ENCODE assay signal across 29 mouse cellular contexts in genomic region chr11:97241321-97241720, GRCm38 (mm10). TPM values are rescaled to one million over a fixed set of nuclear protein-coding genes. Genes with fewer than 3 reads are reported as not detected.
DNase-seq lines count a peak whose midpoint lies in the region; ATAC-seq and TF ChIP-seq lines count a peak whose summit lies in the region.
"Had no signal": no experiment of that assay in that cellular context is flagged by ENCODE, and none has a peak within 500 bp of the region (broad histone marks: within the 10 kb centered on the region; RNA-seq: fewer than 3 reads in every experiment).

No protein-coding gene starts in this region.

- H3K27me3 ChIP-seq in liver, postnatal 0 days (ENCODE audit: insufficient read depth, low read length) = no peaks in the 10 kb centered on the region
- H3K27me3 ChIP-seq in liver, embryonic 12.5 days (replicated peaks) = no peaks in the 10 kb centered on the region
- H3K27me3 ChIP-seq: embryonic facial prominence, embryonic 12.5 days; hindbrain, embryonic 12.5 days; limb, embryonic 13.5 days; liver, embryonic 15.5 days; neural tube, embryonic 12.5 days had no signal

- H3K4me1 ChIP-seq in liver, postnatal 0 days (ENCODE audit: insufficient read depth) = no peaks in the 10 kb centered on the region
- H3K4me1 ChIP-seq in liver, embryonic 12.5 days = peaks cover 10% of the 10 kb centered on the region
- H3K4me1 ChIP-seq: embryonic facial prominence, embryonic 12.5 days; hindbrain, embryonic 12.5 days; limb, embryonic 13.5 days; midbrain, embryonic 10.5 days; neural tube, embryonic 12.5 days had no signal

- peak; percentile 72 for ATAC-seq in liver, postnatal 0 days
- ATAC-seq in liver, embryonic 12.5 days = no peak
- no peak for ATAC-seq in cerebellum, adult (ENCODE audit: insufficient number of reproducible peaks, low FRiP score, low TSS enrichment)
- ATAC-seq: forebrain, embryonic 14.5 days; hindbrain, postnatal 0 days; intestine, embryonic 16.5 days had no signal

- 73% methylated on average over 7 of the region's 7 CpGs for WGBS in liver, postnatal 0 days (ENCODE audit: insufficient replicate concordance)
- WGBS in liver, embryonic 12.5 days (ENCODE audit: insufficient replicate concordance) = 86% methylated on average over 7 of the region's 7 CpGs

- TF ChIP-seq CTCF in liver, postnatal 0 days (IDR thresholded peaks at IDR 0.05; ENCODE audit: low read depth) = no peak

- no peak overlapping the region; the same call in 1 of the 2 replicates for H3K27ac ChIP-seq in liver, postnatal 0 days (ENCODE audit: low read depth)
- no peak overlapping the region for H3K27ac ChIP-seq in liver, embryonic 12.5 days
- H3K27ac ChIP-seq: embryonic facial prominence, embryonic 12.5 days; hindbrain, embryonic 12.5 days; hindbrain, postnatal 0 days; limb, embryonic 13.5 days; liver, embryonic 15.5 days; macrophage; midbrain, embryonic 10.5 days; neural tube, embryonic 12.5 days had no signal

- H3K4me2 ChIP-seq in liver, postnatal 0 days (ENCODE audit: low read depth, low read length) = no peak overlapping the region
- no peak overlapping the region for H3K4me2 ChIP-seq in liver, embryonic 12.5 days
- H3K4me2 ChIP-seq: embryonic facial prominence, embryonic 12.5 days; heart, embryonic 11.5 days; hindbrain, embryonic 12.5 days; limb, embryonic 13.5 days; liver, embryonic 15.5 days; neural tube, embryonic 12.5 days had no signal

- no peak overlapping the region for H3K4me3 ChIP-seq in liver, postnatal 0 days (ENCODE audit: low read depth, low read length)
- no peak overlapping the region for H3K4me3 ChIP-seq in liver, embryonic 12.5 days
- H3K4me3 ChIP-seq: embryonic facial prominence, embryonic 12.5 days; hindbrain, embryonic 12.5 days; limb, embryonic 13.5 days; liver, embryonic 15.5 days; midbrain, embryonic 10.5 days; myocyte; neural tube, embryonic 12.5 days had no signal

- peaks cover 39% of the 10 kb centered on the region for H3K36me3 ChIP-seq in liver, postnatal 0 days (replicated peaks; ENCODE audit: insufficient read depth, low read length)
- peaks cover 45% of the 10 kb centered on the region for H3K36me3 ChIP-seq in liver, embryonic 12.5 days

- no peaks in the 10 kb centered on the region for H3K9me3 ChIP-seq in liver, postnatal 0 days (ENCODE audit: low read length)
- no peaks in the 10 kb centered on the region for H3K9me3 ChIP-seq in liver, embryonic 12.5 days (replicated peaks)
- H3K9me3 ChIP-seq: embryonic facial prominence, embryonic 12.5 days; hindbrain, embryonic 12.5 days; limb, embryonic 13.5 days; liver, embryonic 15.5 days; midbrain, embryonic 10.5 days; neural tube, embryonic 12.5 days had no signal

- no peak for TF ChIP-seq EP300 in liver, postnatal 0 days (IDR thresholded peaks at IDR 0.05; ENCODE audit: low read depth)

- peak; percentile 17 to 60 for DNase-seq in layer of hippocampus, adult 18-20 months (ENCODE audit: low spot score in 2 of 2)
- DNase-seq in layer of hippocampus, postnatal 10 days (ENCODE audit: low spot score in 2 of 2) = no peak
- no peak for DNase-seq in liver, postnatal 0 days
- peak; percentile 50 for DNase-seq in adipocyte (ENCODE audit: low spot score)
- DNase-seq in brain, adult 2 months (ENCODE audit: low read depth, low spot score) = peak; percentile 56
- no peak for DNase-seq in cerebellum, postnatal 25 days
- DNase-seq: adrenal gland, adult 2 months; adrenal gland, postnatal 36 days; B cell, adult 2 months; cerebellum, adult 8-10 months; embryo, embryonic 11 days; gastrocnemius, postnatal 10 days; heart, postnatal 36 days; kidney, adult 9 months; kidney, postnatal 14 days had no signal

- H3K9ac ChIP-seq in liver, postnatal 0 days (replicated peaks) = no peak overlapping the region
- no peak overlapping the region for H3K9ac ChIP-seq in liver, embryonic 12.5 days
- H3K9ac ChIP-seq: embryonic facial prominence, embryonic 12.5 days; hindbrain, embryonic 12.5 days; limb, embryonic 13.5 days; liver, embryonic 15.5 days; neural tube, embryonic 12.5 days had no signal

RNA-seq across cellular contexts. Expression of gene Npepps, which starts 39.1 kb away (rescaled TPM):
- 100 to 1,000 TPM; 135 to 145 TPM for total RNA-seq in layer of hippocampus, adult 18-20 months (2021)
- 100 to 1,000 TPM; 144 to 159 TPM for total RNA-seq in layer of hippocampus, postnatal 10 days (2021)
- 11.3 and 16.5 TPM in 2 replicates for polyA plus RNA-seq in liver, postnatal 0 days (2015; fragmentation: Nextera tagmentation; extraction: Ambion mirVana)
- polyA plus RNA-seq in liver, embryonic 12.5 days (2016; fragmentation: Nextera tagmentation; extraction: Ambion mirVana) = 27.1 and 31.3 TPM in 2 replicates

RNA-seq across cellular contexts. Expression of gene Kpnb1, which starts 53.6 kb away (rescaled TPM):
- total RNA-seq in layer of hippocampus, adult 18-20 months (2021) = 100 to 1,000 TPM; 125 to 130 TPM
- 100 to 1,000 TPM; 125 to 136 TPM for total RNA-seq in layer of hippocampus, postnatal 10 days (2021)
- 12.1 and 12.3 TPM in 2 replicates for polyA plus RNA-seq in liver, postnatal 0 days (2015; fragmentation: Nextera tagmentation; extraction: Ambion mirVana)
- 38.5 and 39.3 TPM in 2 replicates for polyA plus RNA-seq in liver, embryonic 12.5 days (2016; fragmentation: Nextera tagmentation; extraction: Ambion mirVana)

Comparison
In these comparisons a context has a peak if more than half of its experiments do, and no peak if none do; other contexts are left out.
1. DNase-seq: peak in layer of hippocampus, adult 18-20 months (2 of 2), adipocyte (single experiment) and brain, adult 2 months (single experiment); none in layer of hippocampus, postnatal 10 days (0 of 2), liver, postnatal 0 days (single experiment) and cerebellum, postnatal 25 days (0 of 2).